Mouse (Mus musculus): ENCODE data around the gene Bmp5.

DNA sequence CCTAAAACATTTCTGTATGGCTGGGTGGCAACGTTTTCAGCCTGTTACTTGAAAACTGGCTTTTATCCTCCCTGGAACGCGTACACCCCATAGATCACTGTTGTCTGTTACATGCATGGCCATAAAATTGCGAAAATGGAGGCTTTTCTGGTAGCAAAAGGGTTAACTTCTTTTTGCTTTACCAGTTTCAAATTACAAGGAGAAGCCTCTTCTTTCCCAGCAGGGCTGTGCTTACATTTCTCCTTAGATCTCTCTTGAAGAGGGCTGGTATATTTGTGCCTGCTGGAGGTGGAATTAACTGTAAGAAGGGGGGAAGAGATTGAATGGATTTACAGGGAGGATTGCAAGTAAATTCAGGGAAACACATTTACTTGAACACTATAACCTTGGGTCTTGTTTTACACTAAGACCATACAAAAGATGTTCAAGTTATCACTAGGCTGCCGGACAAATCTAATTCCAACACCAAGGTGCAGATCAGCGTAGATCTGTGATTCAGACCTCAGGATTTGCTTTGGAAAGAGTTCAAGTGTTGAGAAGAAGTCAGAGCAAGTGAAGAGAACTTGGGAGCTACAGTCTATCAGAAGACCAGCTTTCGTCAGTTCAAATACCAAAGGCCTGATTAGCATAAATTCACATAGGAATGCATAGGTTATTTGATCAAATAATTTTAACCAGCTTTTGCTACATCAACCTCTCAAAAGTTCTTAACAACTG lies at the start of gene Bmp5:
- TF ChIP-seq CHD2 (IDR thresholded peaks at IDR 0.05; ENCODE audit: low read depth, low read length) (no peak), MAFK (IDR thresholded peaks at IDR 0.05; ENCODE audit: insufficient read depth, low read depth, low read length) (no peak)
